Mouse (Mus musculus): ENCODE results near the gene Irf2bp1. TPM values are rescaled to one million over a fixed set of nuclear protein-coding genes. Genes with fewer than 3 reads are reported as not detected.

Irf2bp1 gene
- polyA plus RNA-seq, 1 experiment, result 39.4 TPM

DNA sequence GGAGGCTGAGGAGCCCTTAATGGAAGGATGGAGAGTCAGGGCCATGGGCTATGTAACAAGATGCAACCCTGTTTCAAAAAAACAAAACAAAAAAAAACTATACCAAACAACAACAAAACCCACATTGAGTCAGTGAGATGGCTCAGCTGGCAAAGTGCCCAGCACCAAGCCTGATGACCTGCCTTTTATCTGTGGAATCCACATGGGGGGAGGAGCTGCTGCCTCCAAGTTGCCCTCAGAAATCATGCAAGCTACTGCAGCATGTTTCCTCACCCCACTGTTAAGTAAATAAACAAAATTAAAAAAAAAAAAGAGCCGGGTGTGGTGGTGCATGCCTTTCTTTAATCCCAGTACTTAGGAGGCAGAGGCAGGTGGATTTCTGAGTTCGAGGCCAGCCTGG is 17.3 kb upstream of the Irf2bp1 start:
- no peak for TF ChIP-seq FOSL1 (IDR thresholded peaks at IDR 0.05; ENCODE audit: insufficient read depth, low read length, poor library complexity, severe bottlenecking)
- no peak for TF ChIP-seq CTCF (IDR thresholded peaks at IDR 0.05; ENCODE audit: control insufficient read depth, insufficient read depth, insufficient read length)
- TF ChIP-seq MAX (IDR thresholded peaks at IDR 0.05), result no peak
- no peak for TF ChIP-seq USF1 (IDR thresholded peaks at IDR 0.05; ENCODE audit: low read depth)
- Histone ChIP-seq H3K4me3 (ENCODE audit: insufficient read depth, poor library complexity, severe bottlenecking) (no peak overlapping the region), H3K36me3 (ENCODE audit: control insufficient read depth, insufficient read depth) (no peaks in the 10 kb centered on the region), H3K79me2 (ENCODE audit: control insufficient read depth, insufficient read depth) (no peaks in the 10 kb centered on the region), H3K27me3 (ENCODE audit: control insufficient read depth, insufficient read depth, insufficient read length) (peaks cover 18% of the 10 kb centered on the region), H3K79me3 (ENCODE audit: low read depth) (no peaks in the 10 kb centered on the region), H3ac (ENCODE audit: control insufficient read depth, insufficient read length, low read depth) (no peak overlapping the region)

DNA sequence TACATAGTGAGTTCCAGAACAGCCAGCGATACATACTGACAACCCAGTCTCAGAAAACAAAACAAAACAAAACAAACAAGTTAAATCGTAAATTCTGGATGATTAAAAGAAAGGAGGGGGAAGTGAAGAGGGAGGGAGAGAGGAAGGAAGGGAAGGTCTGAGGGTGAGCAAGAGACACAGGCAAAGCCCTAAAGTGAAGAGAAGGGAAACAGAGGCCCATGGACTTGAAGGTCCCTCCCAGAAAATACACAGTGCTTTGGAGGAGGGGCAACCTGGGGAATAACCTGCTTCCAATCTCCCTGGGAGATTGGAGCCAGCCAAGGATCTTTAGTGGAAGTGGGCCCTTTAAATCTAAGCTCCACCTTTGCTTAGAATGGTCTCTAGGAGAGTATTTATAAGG is 16.7 kb upstream of the Irf2bp1 start, which contains the start of gene Nanos2:
Gene Nanos2 (plus strand): TSS at position 301 of the 400 bp plus-strand sequence.
- H3K36me3 ChIP-seq (ENCODE audit: control insufficient read depth, insufficient read depth), result no peaks in the 10 kb centered on the region
- no peaks in the 10 kb centered on the region for H3K79me2 ChIP-seq (ENCODE audit: control insufficient read depth, insufficient read depth)
- H3K4me3 ChIP-seq (ENCODE audit: insufficient read depth, poor library complexity, severe bottlenecking), result no peak within 1 kb of the TSS
- H3ac ChIP-seq (ENCODE audit: control insufficient read depth, insufficient read length, low read depth), result no peak within 1 kb of the TSS
- no peak for TF ChIP-seq CTCF (IDR thresholded peaks at IDR 0.05; ENCODE audit: control insufficient read depth, insufficient read depth, insufficient read length)
- no peak for TF ChIP-seq MYOD1 (IDR thresholded peaks at IDR 0.05; ENCODE audit: control insufficient read depth, insufficient read length, low read depth)
- TF ChIP-seq MYOG (IDR thresholded peaks at IDR 0.05; ENCODE audit: control insufficient read depth, extremely low read depth, insufficient read length), result no peak
- TF ChIP-seq FOSL1 (IDR thresholded peaks at IDR 0.05; ENCODE audit: insufficient read depth, low read length, poor library complexity, severe bottlenecking), result no peak
- TF ChIP-seq CEBPB (IDR thresholded peaks at IDR 0.05; ENCODE audit: low read depth), result no peak
- TF ChIP-seq MAX (IDR thresholded peaks at IDR 0.05), result no peak
- TF ChIP-seq USF1 (IDR thresholded peaks at IDR 0.05; ENCODE audit: low read depth), result no peak
- peaks cover 18% of the 10 kb centered on the region for H3K27me3 ChIP-seq (ENCODE audit: control insufficient read depth, insufficient read depth, insufficient read length)
- no peaks in the 10 kb centered on the region for H3K79me3 ChIP-seq (ENCODE audit: low read depth)

DNA sequence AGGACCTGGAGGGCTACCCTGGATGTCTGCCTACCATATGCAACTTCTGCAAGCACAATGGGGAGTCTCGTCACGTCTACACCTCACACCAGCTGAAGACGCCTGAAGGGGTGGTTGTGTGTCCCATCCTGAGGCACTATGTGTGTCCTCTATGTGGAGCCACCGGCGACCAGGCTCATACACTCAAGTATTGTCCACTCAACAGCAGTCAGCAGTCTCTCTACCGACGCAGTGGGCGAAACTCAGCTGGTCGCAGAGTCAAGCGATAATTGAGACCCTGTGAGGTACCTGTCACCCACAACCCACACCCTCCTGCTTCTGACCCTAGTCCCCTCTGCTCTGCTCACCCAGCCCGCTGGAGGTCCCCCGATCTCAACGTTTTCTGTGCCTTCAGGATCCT is 16.1 kb upstream of the Irf2bp1 start:
- no peaks in the 10 kb centered on the region for H3K36me3 ChIP-seq (ENCODE audit: control insufficient read depth, insufficient read depth)
- no peak overlapping the region for H3K4me3 ChIP-seq (ENCODE audit: insufficient read depth, poor library complexity, severe bottlenecking)
- TF ChIP-seq MYOG (IDR thresholded peaks at IDR 0.05; ENCODE audit: control insufficient read depth, extremely low read depth, insufficient read length) (no peak), FOSL1 (IDR thresholded peaks at IDR 0.05; ENCODE audit: insufficient read depth, low read length, poor library complexity, severe bottlenecking) (no peak), MYOD1 (IDR thresholded peaks at IDR 0.05; ENCODE audit: control insufficient read depth, insufficient read length, low read depth) (no peak), USF1 (IDR thresholded peaks at IDR 0.05; ENCODE audit: low read depth) (no peak)
- H3K27me3 ChIP-seq (ENCODE audit: control insufficient read depth, insufficient read depth, insufficient read length), result peaks cover 18% of the 10 kb centered on the region
- H3ac ChIP-seq (ENCODE audit: control insufficient read depth, insufficient read length, low read depth), result no peak overlapping the region
- H3K79me2 ChIP-seq (ENCODE audit: control insufficient read depth, insufficient read depth), result no peaks in the 10 kb centered on the region
- H3K79me3 ChIP-seq (ENCODE audit: low read depth), result no peaks in the 10 kb centered on the region

DNA sequence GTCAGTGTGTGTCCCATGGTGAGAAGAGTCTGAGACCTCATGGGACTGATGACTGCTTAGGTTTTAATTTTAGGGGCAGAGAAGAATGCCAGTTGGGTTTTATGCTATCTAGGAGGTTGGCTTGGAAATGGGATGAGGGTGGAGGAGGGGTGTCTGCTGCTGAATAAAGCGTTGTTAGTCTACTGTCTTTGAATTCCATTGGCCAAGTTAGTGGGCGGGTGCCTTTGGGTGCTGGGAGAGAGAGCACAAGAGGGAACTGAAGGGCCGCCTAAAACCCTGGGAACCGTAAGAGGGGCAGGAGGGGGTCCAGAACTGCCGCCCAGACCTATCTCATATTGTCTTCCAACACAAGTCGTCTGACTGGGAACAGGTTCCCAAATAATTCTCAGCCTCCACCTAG is 15.1 kb upstream of the Irf2bp1 start:
- Histone ChIP-seq H3ac (ENCODE audit: control insufficient read depth, insufficient read length, low read depth) (no peak overlapping the region), H3K79me3 (ENCODE audit: low read depth) (no peaks in the 10 kb centered on the region), H3K36me3 (ENCODE audit: control insufficient read depth, insufficient read depth) (no peaks in the 10 kb centered on the region), H3K4me3 (ENCODE audit: insufficient read depth, poor library complexity, severe bottlenecking) (no peak overlapping the region), H3K79me2 (ENCODE audit: control insufficient read depth, insufficient read depth) (no peaks in the 10 kb centered on the region), H3K27me3 (ENCODE audit: control insufficient read depth, insufficient read depth, insufficient read length) (peaks cover 18% of the 10 kb centered on the region)
- TF ChIP-seq MAX (IDR thresholded peaks at IDR 0.05), result no peak
- TF ChIP-seq FOSL1 (IDR thresholded peaks at IDR 0.05; ENCODE audit: insufficient read depth, low read length, poor library complexity, severe bottlenecking), result no peak
- no peak for TF ChIP-seq USF1 (IDR thresholded peaks at IDR 0.05; ENCODE audit: low read depth)
- no peak for TF ChIP-seq CTCF (IDR thresholded peaks at IDR 0.05; ENCODE audit: control insufficient read depth, insufficient read depth, insufficient read length)
- TF ChIP-seq MYOD1 (IDR thresholded peaks at IDR 0.05; ENCODE audit: control insufficient read depth, insufficient read length, low read depth), result no peak
- TF ChIP-seq MYOG (IDR thresholded peaks at IDR 0.05; ENCODE audit: control insufficient read depth, extremely low read depth, insufficient read length), result no peak

DNA sequence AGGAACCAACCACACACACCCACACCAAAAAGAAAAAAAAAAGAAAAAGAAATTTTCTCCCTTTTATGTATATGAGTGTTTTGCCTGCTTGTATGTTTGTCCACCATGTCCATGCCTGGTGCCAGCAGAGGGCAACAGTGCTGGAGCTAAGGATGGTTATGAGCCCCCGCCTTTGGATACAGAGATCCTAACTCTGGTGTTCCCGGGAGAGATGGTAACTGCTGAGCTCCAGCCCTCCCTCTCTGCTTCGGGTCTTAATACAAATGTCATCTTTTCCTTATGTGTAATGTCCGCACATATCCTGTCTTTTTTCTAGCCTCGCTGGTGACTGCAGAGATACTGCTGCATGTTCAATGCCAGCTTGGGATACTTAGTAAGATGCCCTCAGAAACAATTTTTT is 13.8 kb upstream of the Irf2bp1 start:
- no peak overlapping the region for H3K4me3 ChIP-seq (ENCODE audit: insufficient read depth, poor library complexity, severe bottlenecking)
- peaks cover 9% of the 10 kb centered on the region for H3K27me3 ChIP-seq (ENCODE audit: control insufficient read depth, insufficient read depth, insufficient read length)
- no peaks in the 10 kb centered on the region for H3K79me2 ChIP-seq (ENCODE audit: control insufficient read depth, insufficient read depth)

DNA sequence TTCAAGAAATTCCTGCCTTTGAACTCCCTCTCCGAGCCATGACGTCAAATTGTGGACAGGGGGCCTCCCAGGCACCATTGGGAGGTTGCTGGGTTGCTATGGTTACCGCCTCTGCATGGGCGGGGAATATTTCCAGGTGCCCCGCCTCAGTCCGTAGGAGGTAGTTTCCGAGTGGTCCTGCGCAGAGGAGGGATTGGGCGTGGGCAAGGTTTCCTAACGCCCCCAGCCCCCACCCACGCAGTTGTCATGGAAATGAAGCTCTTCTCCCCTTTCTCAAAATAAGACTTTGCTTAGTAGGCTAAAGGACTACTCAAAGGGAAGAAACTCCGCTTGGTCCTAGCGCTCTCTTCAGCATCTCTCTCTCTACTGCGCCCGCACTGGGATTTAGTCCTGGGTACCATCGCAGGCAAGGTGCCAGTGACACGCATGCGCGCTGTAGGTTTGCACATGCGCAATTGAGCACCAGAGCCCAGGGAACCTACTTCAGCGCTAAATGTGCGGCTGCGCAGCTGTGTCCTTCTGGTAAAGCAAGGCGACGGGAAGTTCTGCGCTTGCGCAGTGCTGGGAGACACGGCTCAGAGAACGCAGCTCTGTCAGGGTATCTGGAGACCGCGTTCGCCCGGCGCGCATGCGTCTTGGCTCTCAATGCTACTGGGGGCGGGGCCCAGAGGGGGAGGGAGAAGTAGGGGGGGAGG is 13.1 kb upstream of the Irf2bp1 start, which contains the start of gene Mypop:
Gene Mypop (plus strand): TSS at position 645 of the 695 bp plus-strand sequence.
- no peaks in the 10 kb centered on the region for H3K79me2 ChIP-seq (ENCODE audit: control insufficient read depth, insufficient read depth)
- TF ChIP-seq USF1 (IDR thresholded peaks at IDR 0.05; ENCODE audit: low read depth) (no peak), CEBPB (IDR thresholded peaks at IDR 0.05; ENCODE audit: low read depth) (no peak), MYOG (IDR thresholded peaks at IDR 0.05; ENCODE audit: control insufficient read depth, extremely low read depth, insufficient read length) (no peak), CTCF (IDR thresholded peaks at IDR 0.05; ENCODE audit: control insufficient read depth, insufficient read depth, insufficient read length) (no peak), MYOD1 (IDR thresholded peaks at IDR 0.05; ENCODE audit: control insufficient read depth, insufficient read length, low read depth) (no peak), FOSL1 (IDR thresholded peaks at IDR 0.05; ENCODE audit: insufficient read depth, low read length, poor library complexity, severe bottlenecking) (no peak), MAX (IDR thresholded peaks at IDR 0.05) (no peak)
- H3K79me3 ChIP-seq (ENCODE audit: low read depth), result no peaks in the 10 kb centered on the region
- peak within 1 kb of the TSS; percentile 36 for H3K4me3 ChIP-seq (ENCODE audit: insufficient read depth, poor library complexity, severe bottlenecking)
- no peaks in the 10 kb centered on the region for H3K36me3 ChIP-seq (ENCODE audit: control insufficient read depth, insufficient read depth)
- H3ac ChIP-seq (ENCODE audit: control insufficient read depth, insufficient read length, low read depth), result peak within 1 kb of the TSS; percentile 34
- peaks cover 9% of the 10 kb centered on the region for H3K27me3 ChIP-seq (ENCODE audit: control insufficient read depth, insufficient read depth, insufficient read length)

More for the DNA sequence above, 13.8 kb upstream of the Irf2bp1 start:
- TF ChIP-seq CEBPB (IDR thresholded peaks at IDR 0.05; ENCODE audit: low read depth) (no peak), FOSL1 (IDR thresholded peaks at IDR 0.05; ENCODE audit: insufficient read depth, low read length, poor library complexity, severe bottlenecking) (no peak), USF1 (IDR thresholded peaks at IDR 0.05; ENCODE audit: low read depth) (no peak), CTCF (IDR thresholded peaks at IDR 0.05; ENCODE audit: control insufficient read depth, insufficient read depth, insufficient read length) (no peak), MAX (IDR thresholded peaks at IDR 0.05) (no peak), MYOG (IDR thresholded peaks at IDR 0.05; ENCODE audit: control insufficient read depth, extremely low read depth, insufficient read length) (no peak), MYOD1 (IDR thresholded peaks at IDR 0.05; ENCODE audit: control insufficient read depth, insufficient read length, low read depth) (no peak)
- H3ac ChIP-seq (ENCODE audit: control insufficient read depth, insufficient read length, low read depth), result peak overlapping the region; percentile 3
- H3K36me3 ChIP-seq (ENCODE audit: control insufficient read depth, insufficient read depth), result no peaks in the 10 kb centered on the region
- no peaks in the 10 kb centered on the region for H3K79me3 ChIP-seq (ENCODE audit: low read depth)
